Mouse (Mus musculus): ENCODE measurements around the gene Asf1a. TPM values are rescaled to one million over a fixed set of nuclear protein-coding genes. Genes with fewer than 3 reads are reported as not detected.
"Not testable (repeated sequence)": the region's sequence is repeated elsewhere in the genome, so short reads cannot be mapped to it uniquely, and the experiment has no call there.

The Asf1a gene
- polyA plus RNA-seq, 1 experiment, result 6.2 TPM

GRCm38 (mm10) chr10:53612172-53612571, 15.6 kb downstream of the Asf1a start:
- no peak for DNase-seq
- WGBS, result 64% methylated on average over 1 of the region's 1 CpGs
- Histone ChIP-seq H3K36me3 (ENCODE audit: control insufficient read depth, insufficient read depth, low read length) (peaks cover 4% of the 10 kb centered on the region; the same call in 1 of the 2 replicates), H3K27me3 (replicated peaks; ENCODE audit: control insufficient read depth, insufficient read depth, low read length) (no peaks in the 10 kb centered on the region), H3K27ac (ENCODE audit: insufficient read depth, low read depth, low read length) (no peak overlapping the region), H3K4me1 (ENCODE audit: control insufficient read depth, insufficient read depth, low read length) (peaks cover 5% of the 10 kb centered on the region; the same call in 1 of the 2 replicates), H3K4me3 (ENCODE audit: insufficient read depth, low read depth, low read length) (no peak overlapping the region)
- no peak for TF ChIP-seq CTCF (conservative IDR thresholded peaks at IDR 0.05; ENCODE audit: insufficient read depth, insufficient read length, low read depth, low read length)
- TF ChIP-seq POLR2A (IDR thresholded peaks at IDR 0.05; ENCODE audit: low read depth, low read length), result no peak

GRCm38 (mm10) chr10:53613955-53614354, 17.4 kb downstream of the Asf1a start:
- peaks cover 5% of the 10 kb centered on the region; the same call in 1 of the 2 replicates for H3K4me1 ChIP-seq (ENCODE audit: control insufficient read depth, insufficient read depth, low read length)
- H3K36me3 ChIP-seq (ENCODE audit: control insufficient read depth, insufficient read depth, low read length), result no peaks in the 10 kb centered on the region; the same call in 1 of the 2 replicates
- TF ChIP-seq CTCF (conservative IDR thresholded peaks at IDR 0.05; ENCODE audit: insufficient read depth, insufficient read length, low read depth, low read length), result no peak
- TF ChIP-seq POLR2A (IDR thresholded peaks at IDR 0.05; ENCODE audit: low read depth, low read length), result no peak
- H3K27ac ChIP-seq (ENCODE audit: insufficient read depth, low read depth, low read length), result no peak overlapping the region
- H3K27me3 ChIP-seq (replicated peaks; ENCODE audit: control insufficient read depth, insufficient read depth, low read length), result no peaks in the 10 kb centered on the region
- WGBS, result 51% methylated on average over 1 of the region's 1 CpGs
- H3K4me3 ChIP-seq (ENCODE audit: insufficient read depth, low read depth, low read length), result no peak overlapping the region
- peak; percentile 85 for DNase-seq

- Histone ChIP-seq H3K4me3 (ENCODE audit: insufficient read depth, low read depth, low read length) (no peak overlapping the region), H3K36me3 (ENCODE audit: control insufficient read depth, insufficient read depth, low read length) (no peaks in the 10 kb centered on the region; the same call in 1 of the 2 replicates), H3K27ac (ENCODE audit: insufficient read depth, low read depth, low read length) (peak overlapping the region; percentile 27; the same call in 1 of the 2 replicates), H3K27me3 (replicated peaks; ENCODE audit: control insufficient read depth, insufficient read depth, low read length) (no peaks in the 10 kb centered on the region), H3K4me1 (ENCODE audit: control insufficient read depth, insufficient read depth, low read length) (peaks cover 5% of the 10 kb centered on the region; the same call in 1 of the 2 replicates)
- DNase-seq, result no peak
- 48% methylated on average over 8 of the region's 8 CpGs for WGBS
- TF ChIP-seq CTCF (conservative IDR thresholded peaks at IDR 0.05; ENCODE audit: insufficient read depth, insufficient read length, low read depth, low read length) (no peak), POLR2A (IDR thresholded peaks at IDR 0.05; ENCODE audit: low read depth, low read length) (no peak)
Measured at GRCm38 (mm10) chr10:53615850-53616616, 19.5 kb downstream of the Asf1a start.

GRCm38 (mm10) chr10:53629247-53629917, 32.8 kb downstream of the Asf1a start:
- Histone ChIP-seq H3K4me1 (ENCODE audit: control insufficient read depth, insufficient read depth, low read length) (no peaks in the 10 kb centered on the region), H3K4me3 (ENCODE audit: insufficient read depth, low read depth, low read length) (peak overlapping the region; percentile 91), H3K36me3 (ENCODE audit: control insufficient read depth, insufficient read depth, low read length) (no peaks in the 10 kb centered on the region), H3K27me3 (replicated peaks; ENCODE audit: control insufficient read depth, insufficient read depth, low read length) (no peaks in the 10 kb centered on the region), H3K27ac (ENCODE audit: insufficient read depth, low read depth, low read length) (peak overlapping the region; percentile 81)
- WGBS, result under 1% methylated on average over 67 of the region's 67 CpGs
- peak; percentile 96 for DNase-seq
- TF ChIP-seq POLR2A (IDR thresholded peaks at IDR 0.05; ENCODE audit: low read depth, low read length) (no peak), CTCF (conservative IDR thresholded peaks at IDR 0.05; ENCODE audit: insufficient read depth, insufficient read length, low read depth, low read length) (peak; percentile 43)

GRCm38 (mm10) chr10:53629918-53630250, 33.3 kb downstream of the Asf1a start:
- Histone ChIP-seq H3K36me3 (ENCODE audit: control insufficient read depth, insufficient read depth, low read length) (no peaks in the 10 kb centered on the region), H3K27ac (ENCODE audit: insufficient read depth, low read depth, low read length) (peak overlapping the region; percentile 81), H3K4me1 (ENCODE audit: control insufficient read depth, insufficient read depth, low read length) (no peaks in the 10 kb centered on the region), H3K4me3 (ENCODE audit: insufficient read depth, low read depth, low read length) (peak overlapping the region; percentile 91), H3K27me3 (replicated peaks; ENCODE audit: control insufficient read depth, insufficient read depth, low read length) (no peaks in the 10 kb centered on the region)
- DNase-seq, result peak; percentile 99
- under 1% methylated on average over 35 of the region's 35 CpGs for WGBS
- no peak for TF ChIP-seq POLR2A (IDR thresholded peaks at IDR 0.05; ENCODE audit: low read depth, low read length)
- TF ChIP-seq CTCF (conservative IDR thresholded peaks at IDR 0.05; ENCODE audit: insufficient read depth, insufficient read length, low read depth, low read length), result no peak

- not testable (repeated sequence) for H3K4me1 ChIP-seq (ENCODE audit: control insufficient read depth, insufficient read depth, low read length); DNase-seq; H3K36me3 ChIP-seq (ENCODE audit: control insufficient read depth, insufficient read depth, low read length); H3K27me3 ChIP-seq (replicated peaks; ENCODE audit: control insufficient read depth, insufficient read depth, low read length)
- H3K4me3 ChIP-seq (ENCODE audit: insufficient read depth, low read depth, low read length), result peak within 1 kb of the TSS; percentile 91
- H3K27ac ChIP-seq (ENCODE audit: insufficient read depth, low read depth, low read length), result peak within 1 kb of the TSS; percentile 81
- 53% methylated on average over 10 of the region's 10 CpGs for WGBS
Measured at GRCm38 (mm10) chr10:53630339-53630738, 33.8 kb downstream of the Asf1a start, which contains the start of gene Mcm9. Mcm9 (minus strand) TSS chr10:53630439.

- TF ChIP-seq POLR2A (IDR thresholded peaks at IDR 0.05; ENCODE audit: low read depth, low read length), result no peak
- TF ChIP-seq CTCF (conservative IDR thresholded peaks at IDR 0.05; ENCODE audit: insufficient read depth, insufficient read length, low read depth, low read length), result no peak
- H3K4me3 ChIP-seq (ENCODE audit: insufficient read depth, low read depth, low read length), result no peak overlapping the region
- no peak for DNase-seq
- no peak overlapping the region for H3K27ac ChIP-seq (ENCODE audit: insufficient read depth, low read depth, low read length)
- no peaks in the 10 kb centered on the region for H3K36me3 ChIP-seq (ENCODE audit: control insufficient read depth, insufficient read depth, low read length)
- H3K27me3 ChIP-seq (replicated peaks; ENCODE audit: control insufficient read depth, insufficient read depth, low read length), result no peaks in the 10 kb centered on the region
- WGBS, result 80% methylated on average over 10 of the region's 10 CpGs
- peaks cover 6% of the 10 kb centered on the region; the same call in 1 of the 2 replicates for H3K4me1 ChIP-seq (ENCODE audit: control insufficient read depth, insufficient read depth, low read length)
Measured at GRCm38 (mm10) chr10:53634160-53634559, 37.6 kb downstream of the Asf1a start.
